Comparison of ENCODE assay signal across 9 mouse cellular contexts in the genomic region with DNA sequence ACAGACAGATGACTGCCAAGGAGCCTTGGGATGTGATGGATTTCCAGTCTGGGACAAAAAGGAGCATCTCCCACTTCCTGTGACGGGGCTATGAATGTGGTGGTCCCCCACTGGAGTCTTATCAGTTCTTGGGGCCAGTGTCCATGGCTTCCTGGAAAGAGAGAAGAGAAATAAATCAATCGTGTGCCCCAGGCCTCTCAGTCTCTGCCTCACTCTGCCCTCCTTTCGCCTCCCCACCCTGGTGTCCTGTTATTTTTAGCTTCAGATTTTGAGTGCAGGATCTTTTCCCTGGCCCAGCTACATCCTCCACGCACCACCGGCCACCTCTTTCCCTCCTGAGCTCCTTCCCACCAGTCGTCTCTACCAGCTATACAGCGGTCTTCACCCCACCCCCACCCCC. TPM values are rescaled to one million over a fixed set of nuclear protein-coding genes. Genes with fewer than 3 reads are reported as not detected.
A peak's percentile ranks its signal among the peaks of the same experiment; 100 is the strongest.
DNase-seq lines count a peak whose midpoint lies in the region; ATAC-seq and TF ChIP-seq lines count a peak whose summit lies in the region.
"Had no signal": no experiment of that assay in that cellular context is flagged by ENCODE, and none has a peak within 500 bp of the region (broad histone marks: within the 10 kb centered on the region; RNA-seq: fewer than 3 reads in every experiment).

No protein-coding gene starts in this region.

- peaks cover 22% of the 10 kb centered on the region for H3K4me1 ChIP-seq in heart, embryonic 11.5 days (ENCODE audit: control insufficient read depth, insufficient read depth, low read length)
- peaks cover 59% of the 10 kb centered on the region for H3K4me1 ChIP-seq in E14TG2a.4 (replicated peaks; ENCODE audit: low read depth, low read length)
- H3K4me1 ChIP-seq in forebrain, embryonic 14.5 days (ENCODE audit: control insufficient read depth, insufficient read depth, low read length): peaks cover 5% of the 10 kb centered on the region
- H3K4me1 ChIP-seq in liver, embryonic 12.5 days: peaks cover 29% of the 10 kb centered on the region

- peak overlapping the region; percentile 56 for H3K4me3 ChIP-seq in heart, embryonic 11.5 days (ENCODE audit: low read depth, low read length)
- H3K4me3 ChIP-seq in E14TG2a.4 (replicated peaks; ENCODE audit: low read length): peak overlapping the region; percentile 79
- H3K4me3 ChIP-seq in forebrain, embryonic 14.5 days (ENCODE audit: low read depth, low read length): peak overlapping the region; percentile 43
- peak overlapping the region; percentile 53; the same call in 1 of the 2 replicates for H3K4me3 ChIP-seq in liver, embryonic 12.5 days

- peak overlapping the region; percentile 67; the same call in 1 of the 2 replicates for H3K9ac ChIP-seq in heart, embryonic 11.5 days (ENCODE audit: low read depth, low read length)
- H3K9ac ChIP-seq in forebrain, embryonic 14.5 days (ENCODE audit: low read length): peak overlapping the region; percentile 71
- H3K9ac ChIP-seq in liver, embryonic 12.5 days: no peak overlapping the region

- no peak for TF ChIP-seq CTCF in E14TG2a.4 (conservative IDR thresholded peaks at IDR 0.05; ENCODE audit: low read length)

- no peaks in the 10 kb centered on the region for H3K36me3 ChIP-seq in heart, embryonic 11.5 days (ENCODE audit: control insufficient read depth, insufficient read depth, low read length)
- H3K36me3 ChIP-seq in E14TG2a.4 (ENCODE audit: insufficient read depth, low read length): no peaks in the 10 kb centered on the region
- no peaks in the 10 kb centered on the region for H3K36me3 ChIP-seq in forebrain, embryonic 14.5 days (ENCODE audit: control insufficient read depth, insufficient read depth, low read length)
- H3K36me3 ChIP-seq in liver, embryonic 12.5 days: no peaks in the 10 kb centered on the region

- DNase-seq in heart, adult 8-10 months (ENCODE audit: low spot score): no peak
- no peak for DNase-seq in forebrain, embryonic 14.5 days (ENCODE audit: low spot score)
- no peak for DNase-seq in layer of hippocampus, postnatal 10 days (ENCODE audit: low spot score in 2 of 2)
- DNase-seq in embryo, embryonic 11 days: no peak

- H3K27me3 ChIP-seq in heart, embryonic 11.5 days (ENCODE audit: control insufficient read depth, insufficient read depth, low read length): peaks cover 13% of the 10 kb centered on the region
- peaks cover 36% of the 10 kb centered on the region for H3K27me3 ChIP-seq in E14TG2a.4 (ENCODE audit: insufficient read depth, low read length)
- H3K27me3 ChIP-seq in forebrain, embryonic 14.5 days (replicated peaks; ENCODE audit: control insufficient read depth, insufficient read depth, low read length): no peaks in the 10 kb centered on the region
- peaks cover 87% of the 10 kb centered on the region for H3K27me3 ChIP-seq in liver, embryonic 12.5 days (replicated peaks)

- 16% methylated on average over 7 of the region's 7 CpGs for WGBS in heart, embryonic 11.5 days (ENCODE audit: insufficient replicate concordance)
- WGBS in forebrain, embryonic 14.5 days: 61% methylated on average over 7 of the region's 7 CpGs
- WGBS in liver, embryonic 12.5 days (ENCODE audit: insufficient replicate concordance): 23% methylated on average over 7 of the region's 7 CpGs

- no peaks in the 10 kb centered on the region for H3K9me3 ChIP-seq in heart, embryonic 11.5 days (replicated peaks; ENCODE audit: control insufficient read depth, low read length)
- H3K9me3 ChIP-seq in E14TG2a.4 (ENCODE audit: low read length): no peaks in the 10 kb centered on the region
- H3K9me3 ChIP-seq in forebrain, embryonic 14.5 days (replicated peaks; ENCODE audit: control insufficient read depth, low read length): no peaks in the 10 kb centered on the region
- H3K9me3 ChIP-seq in liver, embryonic 12.5 days (replicated peaks): no peaks in the 10 kb centered on the region

- ATAC-seq in heart, embryonic 11.5 days (replicated peaks; ENCODE audit: insufficient number of reproducible peaks, low FRiP score, low TSS enrichment): no peak
- ATAC-seq in forebrain, embryonic 14.5 days: no peak
- no peak for ATAC-seq in liver, embryonic 12.5 days
- no peak for ATAC-seq in megakaryocyte progenitor cell, adult 5-6 weeks (replicated peaks; ENCODE audit: poor library complexity)

- H3K4me2 ChIP-seq in heart, embryonic 11.5 days: peak overlapping the region; percentile 91
- H3K4me2 ChIP-seq in forebrain, embryonic 14.5 days (ENCODE audit: low read length): peak overlapping the region; percentile 77
- peak overlapping the region; percentile 75 for H3K4me2 ChIP-seq in liver, embryonic 12.5 days

- H3K27ac ChIP-seq in heart, embryonic 11.5 days (ENCODE audit: low read depth, low read length): no peak overlapping the region
- no peak overlapping the region for H3K27ac ChIP-seq in forebrain, embryonic 14.5 days (ENCODE audit: low read depth, low read length)
- no peak overlapping the region for H3K27ac ChIP-seq in liver, embryonic 12.5 days

RNA-seq across cellular contexts. Expression of gene Eno2, which starts 0.5 kb away (rescaled TPM):
- 5.3 TPM in 2 replicates for polyA plus RNA-seq in heart, embryonic 11.5 days (2014; fragmentation: Nextera tagmentation; extraction: Ambion mirVana)
- total RNA-seq in heart, adult 8-10 months (2022): 1 to 10 TPM; 3.2 to 6.1 (median 4.8) TPM
- polyA plus RNA-seq in forebrain, embryonic 14.5 days (2014; fragmentation: Nextera tagmentation; extraction: Ambion mirVana): 34.6 and 49.5 TPM in 2 replicates
- polyA plus RNA-seq in liver, embryonic 12.5 days (2016; fragmentation: Nextera tagmentation; extraction: Ambion mirVana): 0.77 and 1.0 TPM in 2 replicates
- not detected in 2 replicates for total RNA-seq in megakaryocyte progenitor cell, adult 5-6 weeks (2015)
- total RNA-seq in megakaryocyte progenitor cell, adult 5-6 weeks (2017): not detected in 2 replicates
- 100 to 1,000 TPM; 476 to 480 TPM for total RNA-seq in layer of hippocampus, postnatal 10 days (2021)

RNA-seq across cellular contexts. Expression of gene Lrrc23, which starts 9.5 kb away (rescaled TPM):
- polyA plus RNA-seq in heart, embryonic 11.5 days (2014; fragmentation: Nextera tagmentation; extraction: Ambion mirVana): not detected in 2 replicates
- 1 to 10 TPM in 1 of 4 experiments, under 1 TPM in 2, not detected in 1; 0.37 to 1.2 (median 0.41) TPM for total RNA-seq in heart, adult 8-10 months (2022)
- 3.4 and 3.5 TPM in 2 replicates for polyA plus RNA-seq in forebrain, embryonic 14.5 days (2014; fragmentation: Nextera tagmentation; extraction: Ambion mirVana)
- not detected in 2 replicates for polyA plus RNA-seq in liver, embryonic 12.5 days (2016; fragmentation: Nextera tagmentation; extraction: Ambion mirVana)
- total RNA-seq in megakaryocyte progenitor cell, adult 5-6 weeks (2015): not detected in 2 replicates
- 0.17 TPM in 1 of 2 replicates, not detected in the other for total RNA-seq in megakaryocyte progenitor cell, adult 5-6 weeks (2017)
- 1 to 10 TPM; 1.8 to 3.6 TPM for total RNA-seq in layer of hippocampus, postnatal 10 days (2021)

RNA-seq across cellular contexts. Expression of gene Atn1, which starts 13.7 kb away (rescaled TPM):
- polyA plus RNA-seq in heart, embryonic 11.5 days (2014; fragmentation: Nextera tagmentation; extraction: Ambion mirVana): 7.4 and 9.5 TPM in 2 replicates
- total RNA-seq in heart, adult 8-10 months (2022): 10 to 100 TPM; 40.9 to 48.2 (median 45.2) TPM
- polyA plus RNA-seq in forebrain, embryonic 14.5 days (2014; fragmentation: Nextera tagmentation; extraction: Ambion mirVana): 12.2 and 16.6 TPM in 2 replicates
- polyA plus RNA-seq in liver, embryonic 12.5 days (2016; fragmentation: Nextera tagmentation; extraction: Ambion mirVana): 2.6 and 2.9 TPM in 2 replicates
- 25.2 and 25.7 TPM in 2 replicates for total RNA-seq in megakaryocyte progenitor cell, adult 5-6 weeks (2015)
- 1.2 and 2.9 TPM in 2 replicates for total RNA-seq in megakaryocyte progenitor cell, adult 5-6 weeks (2017)
- 100 to 1,000 TPM; 138 to 150 TPM for total RNA-seq in layer of hippocampus, postnatal 10 days (2021)

RNA-seq across cellular contexts. Expression of gene Gm45234, which starts 14.2 kb away (rescaled TPM):
- not detected in 2 replicates for polyA plus RNA-seq in heart, embryonic 11.5 days (2014; fragmentation: Nextera tagmentation; extraction: Ambion mirVana)
- total RNA-seq in heart, adult 8-10 months (2022): under 1 TPM in 1 of 4 experiments, not detected in 3; 0.41 TPM
- not detected in 2 replicates for polyA plus RNA-seq in forebrain, embryonic 14.5 days (2014; fragmentation: Nextera tagmentation; extraction: Ambion mirVana)
- not detected in 2 replicates for polyA plus RNA-seq in liver, embryonic 12.5 days (2016; fragmentation: Nextera tagmentation; extraction: Ambion mirVana)
- not detected in 2 replicates for total RNA-seq in megakaryocyte progenitor cell, adult 5-6 weeks (2015)
- total RNA-seq in megakaryocyte progenitor cell, adult 5-6 weeks (2017): not detected in 2 replicates
- not detected for total RNA-seq in layer of hippocampus, postnatal 10 days (2021)
- polyA plus RNA-seq: spleen, adult 2 months had no signal

RNA-seq across cellular contexts. Expression of gene Grcc10, which starts 28.8 kb away (rescaled TPM):
- polyA plus RNA-seq in heart, embryonic 11.5 days (2014; fragmentation: Nextera tagmentation; extraction: Ambion mirVana): 352 and 380 TPM in 2 replicates
- total RNA-seq in heart, adult 8-10 months (2022): 100 to 1,000 TPM; 286 to 318 (median 310) TPM
- 722 and 848 TPM in 2 replicates for polyA plus RNA-seq in forebrain, embryonic 14.5 days (2014; fragmentation: Nextera tagmentation; extraction: Ambion mirVana)
- polyA plus RNA-seq in liver, embryonic 12.5 days (2016; fragmentation: Nextera tagmentation; extraction: Ambion mirVana): 109 and 116 TPM in 2 replicates
- total RNA-seq in megakaryocyte progenitor cell, adult 5-6 weeks (2015): 171 and 179 TPM in 2 replicates
- total RNA-seq in megakaryocyte progenitor cell, adult 5-6 weeks (2017): 99.5 and 133 TPM in 2 replicates
- 100 to 1,000 TPM; 329 to 345 TPM for total RNA-seq in layer of hippocampus, postnatal 10 days (2021)

Comparison
In these comparisons a context has a peak if more than half of its experiments do, and no peak if none do; other contexts are left out.
1. RNA of gene Eno2, which starts 0.5 kb away (total RNA-seq): 476 to 480 TPM in layer of hippocampus, postnatal 10 days; 3.2 to 6.1 TPM in heart, adult 8-10 months and not detected in megakaryocyte progenitor cell, adult 5-6 weeks; every median in the first group is over 10 times any median in the second.
2. Peak in every context shown above with its lines, with median percentiles within 50 percentile points of each other: H3K4me2 ChIP-seq and H3K4me3 ChIP-seq.